Mouse (Mus musculus) lung, postnatal 36 days (tissue): Measurements from ENCODE around the gene Celf2.
"Not testable (repeated sequence)": the region's sequence is repeated elsewhere in the genome, so short reads cannot be mapped to it uniquely, and the experiment has no call there.

Experiments
- DNase-seq: peaks from one replicate; pipeline ENCODE4 v3.0.0; 2022; ENCODE audit warnings: mixed read lengths

The Celf2 gene

DNA sequence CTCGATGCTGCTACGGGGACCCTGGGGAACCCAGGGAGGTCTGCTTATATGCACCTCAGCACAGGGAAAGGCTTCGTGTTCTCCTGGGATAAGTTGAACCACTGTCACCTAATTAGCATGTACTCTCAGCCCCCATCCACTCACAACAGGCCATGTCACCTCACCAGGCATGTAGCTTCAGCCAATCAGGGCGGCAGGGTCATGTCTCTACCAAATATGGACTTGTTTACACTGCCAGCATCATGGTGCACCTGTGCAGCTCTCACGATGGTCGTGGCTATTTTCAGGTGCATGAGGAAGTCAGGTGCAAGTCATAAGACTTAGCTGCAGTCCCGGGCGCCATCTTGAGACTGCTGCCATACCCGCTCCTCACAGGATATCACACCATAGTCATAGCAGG is at the start of gene Celf2:
Gene Celf2 (minus strand): TSS at position 101 of the 400 bp plus-strand sequence.
- not testable (repeated sequence) for DNase-seq

DNA sequence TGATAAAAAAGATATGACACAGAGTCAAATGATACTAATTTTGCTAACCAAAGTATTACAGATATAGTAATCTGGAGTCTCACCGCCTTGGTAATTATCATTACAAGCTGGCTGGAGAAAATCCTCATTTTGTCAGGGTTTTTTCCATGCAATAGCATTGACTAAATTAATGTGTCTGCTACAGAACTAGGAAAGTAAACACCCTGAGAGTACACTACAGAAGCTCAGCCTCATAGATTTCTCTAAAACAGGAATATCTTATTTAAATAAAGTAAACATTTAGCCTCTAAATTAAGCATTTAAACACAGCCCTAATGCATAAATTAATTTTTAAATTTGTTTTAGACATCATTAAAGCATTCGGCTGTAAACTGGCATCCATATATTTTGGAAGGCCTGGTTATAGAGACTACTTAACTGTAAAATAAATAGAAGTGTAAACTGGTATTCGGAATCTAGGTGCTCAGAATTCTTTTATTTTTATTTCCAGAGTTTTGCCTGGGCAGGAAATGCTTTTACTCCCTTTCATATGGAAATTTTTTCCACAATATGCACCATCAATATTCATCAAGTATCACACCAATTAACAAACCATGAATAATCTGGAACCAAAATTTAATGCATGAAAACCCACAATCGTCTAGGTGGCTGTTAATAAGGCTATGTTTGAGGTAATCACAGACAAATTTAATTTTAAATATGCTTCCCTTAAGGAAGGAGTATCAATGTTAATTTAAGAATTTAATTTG is 46.0 kb upstream of the Celf2 start:
- no peak for DNase-seq

DNA sequence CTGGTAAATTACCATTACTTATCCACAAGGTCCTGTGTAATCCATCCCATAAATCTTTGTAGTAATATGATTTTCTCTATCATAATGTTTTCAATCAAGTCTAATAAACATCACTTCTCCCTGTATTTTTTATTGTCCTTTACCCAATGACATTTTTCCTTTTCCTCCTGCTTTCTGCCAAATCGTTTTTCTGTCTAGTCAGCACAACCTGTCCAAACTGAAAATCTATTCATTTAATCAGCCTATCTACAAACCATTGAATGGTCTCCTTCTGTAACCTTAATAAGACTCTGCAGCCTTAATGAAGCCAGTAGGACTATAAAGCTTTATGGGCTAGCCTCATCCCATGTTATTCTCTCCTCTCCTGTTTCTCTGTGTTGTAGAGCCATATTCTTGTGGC is 45.2 kb upstream of the Celf2 start:
- DNase-seq: no peak

DNA sequence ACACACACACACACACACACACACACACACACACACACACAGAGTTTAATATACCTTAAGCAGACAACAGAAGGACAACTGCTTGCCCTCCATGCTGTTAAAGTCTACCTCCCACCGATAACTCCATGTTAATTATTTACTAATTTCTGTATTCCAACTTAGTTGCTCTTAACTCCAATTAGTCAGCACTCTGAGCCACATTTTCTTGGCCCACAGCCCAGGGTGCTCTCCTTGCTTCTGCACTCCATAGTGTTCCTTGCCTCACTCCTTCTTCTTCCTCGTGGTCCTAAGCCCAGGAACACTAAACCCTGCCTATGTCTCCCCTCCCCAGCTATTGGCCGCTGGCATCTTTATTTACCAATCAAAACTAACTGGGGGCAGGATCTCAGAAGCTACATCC is 43.5 kb upstream of the Celf2 start:
- no peak for DNase-seq

DNA sequence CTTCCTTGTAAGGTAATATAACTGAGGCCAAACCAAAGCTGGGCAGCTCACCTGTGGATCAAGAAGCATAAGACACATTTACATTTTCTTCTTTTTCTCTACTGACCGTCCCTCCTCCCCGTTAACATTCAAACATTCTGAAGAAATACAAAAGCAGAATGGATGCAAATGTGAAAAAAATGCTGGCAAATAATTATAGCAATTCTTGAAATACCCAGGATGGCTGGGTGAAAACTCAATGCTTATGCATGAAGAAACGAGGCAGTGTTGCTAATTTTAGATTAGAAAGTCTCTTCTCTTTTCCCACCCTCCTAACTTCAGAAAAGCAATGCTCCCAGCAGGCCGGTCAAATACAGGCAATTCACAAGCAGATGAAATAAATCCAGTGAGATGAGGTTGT is 39.5 kb upstream of the Celf2 start:
- no peak for DNase-seq

DNA sequence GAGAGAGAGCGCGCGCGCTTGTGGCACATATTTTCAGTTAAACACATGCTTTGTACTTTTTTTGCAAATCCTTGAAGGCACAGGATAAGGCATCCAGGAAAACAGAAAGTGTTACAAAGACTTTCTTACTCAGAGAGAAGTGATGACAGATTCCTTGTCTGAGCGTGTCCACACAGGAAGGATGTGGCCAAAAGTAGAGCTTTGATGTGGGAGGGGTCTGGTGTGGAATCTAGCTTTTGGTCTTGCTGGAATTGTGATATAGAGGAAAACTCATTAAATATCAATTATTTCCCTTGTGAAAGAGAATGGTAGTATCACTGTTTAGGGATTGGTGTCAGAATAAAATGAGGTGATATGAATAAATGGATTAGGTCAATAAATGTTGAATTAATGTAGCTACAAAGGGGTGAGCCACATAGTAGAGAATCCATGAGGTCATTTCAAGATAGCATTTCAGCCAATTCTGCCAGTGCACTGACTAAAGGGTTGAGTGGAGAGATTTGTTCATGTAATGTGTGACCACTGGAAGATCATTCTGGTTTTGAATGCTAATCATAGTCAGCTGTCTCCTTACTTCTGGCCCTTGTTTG is 25.3 kb upstream of the Celf2 start:
- DNase-seq: peak; percentile 1

DNA sequence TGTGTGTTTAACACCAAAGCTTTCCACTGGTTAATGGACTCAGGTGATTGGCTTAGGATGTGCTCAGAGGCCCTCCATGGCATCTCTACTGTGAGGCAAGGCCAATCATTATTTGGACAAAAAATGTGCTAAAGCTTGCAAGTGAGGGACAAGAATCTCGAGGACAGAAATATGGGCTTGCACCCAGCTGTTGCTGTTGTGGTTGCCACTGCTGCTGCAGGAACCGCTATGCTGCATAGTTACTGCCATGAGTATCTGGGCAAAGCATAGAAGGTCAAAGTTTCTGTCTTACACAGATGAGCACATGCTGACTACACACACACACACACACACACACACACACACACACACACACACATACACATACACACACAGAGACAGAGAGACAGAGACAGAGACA is 24.8 kb upstream of the Celf2 start:
- DNase-seq: no peak

DNA sequence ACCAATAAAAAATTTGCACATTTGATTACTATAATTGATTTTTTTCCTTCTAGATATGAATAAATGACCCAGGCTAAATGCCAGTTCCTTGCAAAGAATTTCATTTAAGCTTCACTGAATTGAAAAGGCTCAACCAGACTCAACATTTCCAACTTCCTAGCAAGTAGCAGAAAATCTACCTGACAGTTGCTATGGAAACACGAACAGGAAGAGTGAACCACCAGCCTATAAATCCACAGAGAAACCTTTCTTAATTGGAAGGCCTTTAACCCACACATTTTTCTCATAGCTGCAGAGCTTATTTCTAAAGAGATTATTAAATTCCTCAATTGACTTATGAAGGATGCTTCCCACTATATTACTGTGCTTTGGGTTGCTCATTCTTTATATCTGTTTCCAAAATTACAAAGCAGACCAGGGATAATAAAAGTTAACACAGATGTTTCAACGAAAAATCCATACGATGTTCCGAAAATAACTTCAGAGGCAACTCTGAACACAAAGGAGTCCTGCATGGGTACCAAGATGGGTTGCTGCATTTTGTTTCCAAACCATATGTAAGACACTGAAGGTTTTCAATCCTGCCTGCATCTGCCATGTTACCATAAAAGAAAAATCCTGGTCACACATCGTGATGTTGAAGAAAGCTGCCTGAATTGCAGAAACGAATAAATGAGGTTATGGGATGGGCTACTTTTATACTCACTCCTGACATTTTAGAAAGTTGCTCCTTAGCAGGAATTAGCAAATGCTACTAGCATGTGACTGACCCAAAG is 22.0 kb upstream of the Celf2 start:
- no peak for DNase-seq

DNA sequence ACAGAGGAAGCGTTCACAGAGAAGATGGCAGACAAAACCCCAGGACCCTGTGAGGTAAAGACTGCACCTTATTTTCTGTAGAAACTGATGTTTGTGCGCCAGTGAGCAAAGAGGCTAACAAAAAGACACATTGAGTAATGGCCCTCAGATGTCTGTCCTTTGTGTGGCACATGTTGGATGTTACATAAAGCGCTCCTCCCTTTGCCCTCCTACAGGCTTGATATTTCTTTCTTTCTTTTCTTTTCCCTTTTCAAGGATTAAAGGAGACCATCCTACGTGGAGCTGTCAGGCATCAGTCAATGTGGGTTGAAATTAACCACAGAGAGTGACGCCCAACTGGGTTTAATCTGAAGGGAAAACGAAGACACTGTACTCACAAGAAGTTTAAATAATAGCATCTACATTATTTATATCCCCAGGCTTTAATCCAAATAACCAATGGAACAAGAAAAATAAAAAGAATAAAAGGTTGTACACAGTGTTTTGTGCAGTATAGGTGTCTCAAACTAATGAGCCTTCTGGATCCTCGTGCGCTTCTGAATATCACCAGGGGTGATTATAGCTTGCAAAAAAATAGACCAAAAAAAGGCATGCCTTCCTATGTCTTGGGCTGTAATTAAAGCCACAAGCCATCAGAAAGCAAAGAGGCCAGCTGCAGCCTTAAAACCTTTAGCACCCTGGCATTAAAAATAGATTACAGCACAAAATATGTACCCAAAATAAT is 21.3 kb upstream of the Celf2 start:
- no peak for DNase-seq

DNA sequence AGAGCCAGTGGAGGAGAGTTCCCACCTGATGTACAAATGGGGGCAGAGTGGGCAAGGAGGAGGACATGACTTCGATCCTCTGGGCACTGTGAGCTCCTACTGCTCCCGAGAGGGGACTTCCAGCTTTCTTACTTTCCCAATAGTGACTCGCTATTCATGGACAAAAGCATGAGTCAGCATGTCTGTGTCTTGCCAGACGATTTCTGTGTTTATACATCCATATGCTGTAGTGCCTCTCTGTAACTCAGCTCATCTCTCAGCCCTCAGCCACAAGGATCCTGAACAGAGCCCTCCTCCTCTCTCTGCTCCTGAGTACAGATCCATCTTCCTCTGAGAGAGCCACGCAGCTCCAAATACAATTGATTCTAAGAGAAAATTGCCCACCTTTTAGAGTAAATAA is 20.3 kb upstream of the Celf2 start:
- no peak for DNase-seq

DNA sequence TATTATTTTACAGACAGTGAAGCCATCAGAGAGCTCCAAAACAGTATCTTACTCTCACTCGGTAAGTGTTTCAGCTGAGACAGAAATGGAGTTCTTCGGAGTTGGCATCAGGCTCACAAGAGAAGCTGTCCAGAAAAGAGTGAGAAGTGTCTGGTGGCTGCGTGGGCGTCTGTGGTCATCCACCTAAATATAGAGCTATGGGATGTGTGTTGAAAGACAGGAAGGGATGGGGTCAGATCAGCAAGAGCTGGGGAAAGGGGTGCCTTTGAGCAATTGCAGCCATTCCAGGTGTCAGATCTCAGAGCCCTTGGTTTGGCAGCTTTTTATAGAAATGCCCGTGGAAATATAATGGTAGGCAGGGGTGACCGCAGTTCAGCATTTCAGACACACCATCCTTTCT is 17.3 kb upstream of the Celf2 start:
- peak; percentile 8 for DNase-seq

DNA sequence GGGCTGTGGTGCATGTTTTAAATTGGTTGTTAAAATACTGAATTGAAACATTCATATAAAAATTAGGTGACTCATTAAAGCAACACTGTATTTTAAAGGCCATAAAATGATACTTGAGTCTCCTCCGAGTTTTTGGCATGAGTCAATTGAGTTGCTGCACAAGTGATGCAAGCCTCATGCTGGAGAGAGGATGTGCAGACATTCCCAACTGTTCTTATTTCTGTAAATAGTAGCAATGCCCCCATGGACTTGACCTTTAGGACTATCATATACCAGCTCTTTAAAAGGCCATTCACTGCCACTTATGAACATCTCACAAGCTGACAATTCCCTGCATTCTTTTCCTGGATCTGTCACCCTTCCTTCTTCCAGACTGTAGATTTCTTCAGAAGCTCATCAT is 10.1 kb upstream of the Celf2 start:
- peak; percentile 9 for DNase-seq

DNA sequence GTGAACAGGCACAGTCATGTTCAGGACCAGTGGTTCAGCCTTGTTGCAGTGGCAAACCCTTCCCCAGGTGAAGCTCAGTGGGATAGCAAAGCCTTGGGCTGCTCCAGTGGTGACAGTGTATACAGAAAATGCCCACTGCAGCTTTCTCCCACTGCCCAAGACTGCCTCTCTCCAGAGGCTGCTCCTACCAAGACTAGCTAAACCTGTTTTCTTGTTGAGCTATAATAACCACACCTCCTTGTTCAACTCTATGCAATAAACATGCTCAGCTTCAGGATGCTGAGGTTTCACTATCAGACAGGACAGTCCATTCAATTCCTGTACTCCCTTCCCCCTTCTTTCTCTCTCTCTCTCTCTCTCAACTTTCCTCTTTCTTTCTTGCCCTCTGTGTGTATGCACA is 15.9 kb downstream of the Celf2 start:
- no peak for DNase-seq

DNA sequence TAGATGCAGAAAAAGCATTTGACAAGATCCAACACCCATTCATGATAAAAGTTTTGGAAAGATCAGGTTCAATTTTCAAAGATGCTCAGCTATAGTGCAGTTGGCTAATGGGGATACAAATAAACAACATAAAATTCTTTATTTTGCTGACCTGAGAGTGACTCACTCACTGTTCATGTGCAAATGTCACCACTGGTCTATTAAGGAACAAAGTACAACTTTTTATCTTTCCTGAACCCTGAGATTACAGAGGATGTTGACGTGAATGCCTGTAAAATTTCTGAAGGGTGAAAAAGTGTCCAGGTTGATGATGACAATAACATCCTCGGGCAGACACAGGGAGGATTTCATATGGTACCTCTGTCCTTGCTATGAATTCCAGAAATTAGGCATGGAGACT is 24.4 kb downstream of the Celf2 start:
- DNase-seq: no peak

DNA sequence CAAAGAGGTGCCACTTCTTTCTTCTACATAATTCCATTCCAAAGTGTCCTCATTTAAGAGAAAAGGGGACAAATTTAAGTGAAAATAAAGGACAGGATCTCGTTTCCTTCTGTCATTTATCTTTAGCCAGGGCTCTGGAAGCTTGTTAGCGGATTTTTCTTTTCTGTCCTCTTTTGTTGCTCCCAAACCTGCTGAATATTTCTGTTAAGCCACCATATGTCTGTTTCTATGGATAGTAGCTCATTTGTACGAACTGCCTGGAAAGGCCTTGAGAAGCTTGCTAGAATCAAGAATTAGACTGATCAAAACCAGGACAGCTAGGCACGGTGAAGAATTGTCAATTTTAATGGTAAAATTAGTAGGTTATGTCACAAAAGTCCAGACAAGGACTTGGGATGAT is 27.3 kb downstream of the Celf2 start:
- no peak for DNase-seq

DNA sequence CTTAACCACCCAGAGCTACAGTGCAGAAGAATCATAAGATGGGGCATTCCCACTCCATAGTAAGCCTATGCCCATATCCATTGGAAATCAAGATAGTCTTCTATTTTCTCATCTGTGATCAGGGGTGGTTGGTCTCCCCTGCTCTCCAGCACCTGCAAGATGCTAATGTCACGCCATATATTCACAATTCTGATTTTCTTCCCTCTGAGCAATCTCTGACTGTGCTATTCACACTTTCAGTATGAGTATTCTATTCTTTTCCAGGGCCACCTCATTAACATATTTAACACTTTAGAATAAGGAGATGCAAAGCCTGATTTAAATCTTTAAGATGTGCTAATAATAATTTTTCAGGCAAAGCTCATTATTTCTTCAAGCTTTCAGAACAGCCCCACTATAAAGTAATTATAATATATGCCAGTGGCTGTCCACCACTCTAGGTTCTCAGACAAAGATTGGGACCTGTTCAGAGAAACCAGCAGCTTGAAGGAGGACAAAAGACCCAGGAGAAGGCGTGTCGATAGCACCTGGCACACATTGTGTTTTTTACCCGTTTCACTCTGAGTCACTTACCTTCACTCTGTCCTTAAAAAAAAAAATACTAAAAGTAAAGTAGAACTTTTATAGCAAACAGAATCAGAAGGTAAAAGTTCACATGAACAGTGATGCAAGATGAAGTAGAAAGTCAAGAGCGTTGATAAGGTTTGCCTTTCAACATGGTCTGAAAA is 48.9 kb downstream of the Celf2 start:
- DNase-seq: no peak

DNA sequence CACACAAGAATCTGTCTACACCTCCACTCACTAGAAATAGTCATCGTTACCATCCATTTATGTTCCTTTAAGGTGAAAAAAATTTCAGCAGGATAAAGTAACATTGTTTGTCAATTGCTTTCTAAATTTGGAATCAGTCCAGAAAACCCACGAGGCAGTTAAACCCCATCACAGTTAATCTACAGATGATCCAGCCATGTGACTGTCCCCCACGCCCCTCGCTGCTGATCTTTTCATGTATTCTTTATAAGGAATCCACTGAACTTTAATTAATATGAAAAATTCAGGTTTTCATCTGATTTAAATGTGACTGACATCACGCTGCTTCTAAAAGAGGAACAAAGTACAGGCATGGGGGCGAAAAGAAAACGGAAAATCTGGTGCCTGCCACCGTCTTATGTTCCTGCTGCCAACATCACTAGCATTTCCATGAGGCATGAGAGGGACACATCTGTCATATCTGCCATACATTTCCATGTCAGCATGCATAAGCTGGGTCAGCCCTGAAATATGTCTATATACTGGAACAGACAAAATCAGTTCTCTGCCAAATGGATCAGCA is 70.6 kb downstream of the Celf2 start:
- no peak for DNase-seq

DNA sequence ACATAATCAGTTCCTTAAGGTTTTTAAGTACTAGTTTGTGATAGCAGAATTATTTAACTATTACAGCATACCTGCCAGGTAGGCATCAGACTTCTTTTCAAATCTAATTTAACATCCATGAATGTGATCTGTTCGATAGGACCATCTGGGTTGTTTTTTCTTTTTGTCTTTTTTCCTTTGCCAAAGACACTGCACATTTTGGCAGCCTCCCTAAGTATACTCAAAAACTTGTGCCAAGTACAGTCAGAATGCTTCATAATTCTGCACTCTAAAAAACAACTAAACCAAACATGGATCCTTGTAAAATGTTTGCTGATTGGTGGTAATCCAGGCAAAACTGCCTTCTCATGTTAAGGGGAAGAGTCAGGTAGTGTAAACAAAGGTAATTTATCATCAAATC is 82.9 kb downstream of the Celf2 start:
- DNase-seq: no peak

DNA sequence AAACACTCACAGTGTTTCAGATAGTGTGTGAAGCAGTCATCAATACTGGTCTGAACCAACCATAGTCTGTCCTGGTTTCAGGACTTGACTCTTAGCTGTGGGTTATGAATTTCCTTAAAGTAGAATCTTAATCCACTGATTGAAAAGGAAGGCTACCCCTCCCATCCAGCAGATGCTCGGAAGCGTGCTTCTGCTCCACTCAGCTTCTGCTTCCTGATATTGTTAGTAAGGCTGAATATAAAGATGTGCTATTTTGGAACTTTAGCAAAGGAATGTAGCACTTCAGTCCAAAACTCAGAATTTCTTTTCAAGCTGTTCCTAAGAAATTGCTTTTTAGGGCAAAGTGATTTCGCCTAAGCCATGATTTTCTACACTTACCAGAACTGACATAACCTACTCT is 108.8 kb downstream of the Celf2 start:
- DNase-seq: no peak

DNA sequence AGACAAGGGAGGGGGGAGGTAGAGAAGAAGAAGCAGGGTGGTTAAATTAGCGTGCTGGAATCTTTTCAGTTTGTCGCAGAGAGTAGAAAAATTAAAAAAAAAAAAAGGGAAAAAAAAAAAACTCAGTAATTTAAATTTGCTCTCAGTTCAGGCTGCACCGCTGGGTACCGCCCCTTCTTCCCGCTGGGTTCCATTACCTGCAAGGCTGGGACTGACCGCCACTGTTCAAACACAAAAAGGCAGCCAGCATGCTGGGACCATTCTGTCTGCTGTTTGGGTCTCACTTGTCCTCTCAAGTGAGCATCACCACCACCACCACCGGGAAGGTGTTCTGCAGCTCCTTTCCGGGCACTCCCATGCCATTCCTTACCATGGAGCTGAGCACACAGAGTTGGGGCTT is 113.4 kb downstream of the Celf2 start:
- DNase-seq: no peak

DNA sequence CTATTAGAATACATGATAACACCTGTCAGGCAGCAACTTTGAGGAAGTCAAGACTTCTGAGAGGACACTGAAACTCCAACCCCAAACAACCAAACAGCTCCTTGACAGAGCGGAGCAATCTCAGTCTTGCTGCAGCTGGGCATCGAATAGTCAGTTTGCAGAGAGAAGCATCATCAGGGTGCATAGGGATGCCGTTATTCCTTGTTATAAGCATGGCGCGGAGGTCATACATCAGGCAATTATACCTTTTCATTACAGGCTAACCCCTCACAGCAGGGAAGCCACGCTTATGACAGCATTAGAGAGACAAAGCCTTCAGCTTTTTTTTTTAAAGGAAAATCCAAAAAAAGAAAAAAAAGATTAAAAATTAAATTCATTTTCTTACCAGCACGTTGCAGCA is 113.9 kb downstream of the Celf2 start:
- no peak for DNase-seq

DNA sequence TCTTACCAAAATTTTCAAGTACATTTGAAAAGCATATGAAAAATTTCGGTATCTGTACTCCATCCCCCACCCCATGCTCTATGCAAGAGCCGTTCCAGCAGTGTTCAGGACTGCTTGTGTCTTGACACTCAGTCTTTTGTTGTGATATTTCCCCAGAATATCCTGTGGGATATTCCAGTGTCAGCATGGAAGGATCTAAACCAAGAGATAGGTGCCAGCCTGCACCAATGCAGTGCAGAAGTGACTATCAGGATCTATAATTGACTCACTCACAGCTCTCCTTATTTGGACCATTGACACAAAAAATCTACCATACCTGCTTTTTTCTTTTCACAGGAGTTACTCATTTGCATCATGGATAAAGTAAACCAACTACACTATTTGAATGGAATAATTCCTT is 116.9 kb downstream of the Celf2 start:
- DNase-seq: no peak

DNA sequence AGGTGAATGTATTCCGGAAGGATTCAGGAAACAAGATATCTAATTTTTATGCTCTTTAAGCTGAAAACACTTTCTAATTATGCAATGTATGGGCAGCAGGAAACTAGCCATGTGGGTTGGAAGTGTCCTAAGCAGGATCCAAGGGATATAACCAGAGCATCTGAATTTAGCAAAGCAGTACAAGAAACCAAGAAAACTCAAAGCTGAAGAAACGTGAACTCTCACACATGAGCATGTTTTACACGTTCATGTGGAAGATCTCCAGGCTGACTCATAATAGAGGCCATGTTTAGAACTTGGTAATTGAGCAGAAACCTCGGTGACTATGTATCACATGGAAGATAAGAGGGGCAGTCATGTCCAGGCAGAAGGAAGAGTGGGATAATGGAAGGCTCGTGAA is 120.1 kb downstream of the Celf2 start:
- no peak for DNase-seq
